Mouse (Mus musculus) spleen, postnatal 4 days (tissue): ENCODE results near the gene Epc2.
A peak's percentile ranks its signal among the peaks of the same experiment; 100 is the strongest.

ENCODE experiments used
- DNase-seq, 2 experiments: peaks; one replicate each; pipeline ENCODE4 v3.0.0; 2022; ENCODE audit warnings: low spot score in 2 of 2

Gene Epc2

DNA sequence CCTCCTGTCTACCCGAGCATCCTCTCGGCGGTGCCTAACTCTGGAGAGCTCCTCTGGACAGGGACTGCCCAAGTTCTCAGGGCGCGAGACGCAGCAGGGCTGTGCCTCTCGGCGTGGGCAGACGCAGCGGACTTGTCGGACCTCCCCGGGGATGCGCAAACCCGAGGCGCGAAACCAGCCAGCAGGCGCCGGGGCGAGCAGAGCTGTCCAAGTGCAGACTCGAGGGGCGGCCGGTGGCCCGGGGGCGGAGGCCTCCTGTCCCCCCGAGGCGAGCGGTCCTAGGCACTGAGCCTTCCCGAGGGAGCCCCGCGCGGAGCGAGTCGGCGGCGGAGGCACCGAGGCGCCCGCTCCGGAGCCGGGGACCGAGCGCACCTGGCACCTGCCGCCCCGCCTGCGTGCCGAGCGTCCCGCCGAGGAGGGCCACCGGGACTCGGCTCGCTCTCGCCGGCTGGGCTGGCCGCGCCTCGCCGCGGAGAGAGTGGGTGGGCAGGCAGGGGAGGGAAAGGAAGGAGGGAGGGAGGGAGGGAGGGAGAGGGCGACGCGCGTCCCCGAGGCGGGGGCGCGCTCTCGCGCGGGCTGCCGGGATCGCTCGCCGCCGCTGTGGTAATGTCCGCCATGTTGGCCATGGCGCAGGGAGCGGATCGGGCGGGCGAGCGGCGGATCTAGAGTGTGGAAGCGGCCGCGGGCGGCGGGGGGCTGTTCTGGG, at the start of gene Epc2:
Gene Epc2, plus strand, starts transcription at position 556 of the 706 bp plus-strand sequence.
- peak; percentile 85 to 93 for DNase-seq

DNA sequence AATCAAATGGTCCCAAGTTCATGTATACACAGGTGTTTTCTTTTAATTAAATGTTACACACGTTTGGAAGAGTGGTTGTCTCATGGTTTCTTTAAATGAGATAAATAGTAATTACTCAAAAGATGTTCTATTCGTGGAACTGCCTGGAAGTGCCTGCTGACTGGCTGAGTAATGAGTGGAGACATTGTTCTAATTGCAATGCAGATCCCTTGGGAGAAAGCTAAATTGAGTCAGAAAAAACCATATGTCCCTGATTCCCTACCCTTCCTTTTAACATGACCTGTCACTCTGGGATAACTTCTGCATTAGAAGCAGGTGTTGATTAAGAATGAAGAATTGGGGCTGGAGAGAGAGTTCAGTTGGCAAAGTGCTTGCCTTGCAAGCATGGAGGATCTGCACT, 45.3 kb upstream of the Epc2 start:
- no peak for DNase-seq

DNA sequence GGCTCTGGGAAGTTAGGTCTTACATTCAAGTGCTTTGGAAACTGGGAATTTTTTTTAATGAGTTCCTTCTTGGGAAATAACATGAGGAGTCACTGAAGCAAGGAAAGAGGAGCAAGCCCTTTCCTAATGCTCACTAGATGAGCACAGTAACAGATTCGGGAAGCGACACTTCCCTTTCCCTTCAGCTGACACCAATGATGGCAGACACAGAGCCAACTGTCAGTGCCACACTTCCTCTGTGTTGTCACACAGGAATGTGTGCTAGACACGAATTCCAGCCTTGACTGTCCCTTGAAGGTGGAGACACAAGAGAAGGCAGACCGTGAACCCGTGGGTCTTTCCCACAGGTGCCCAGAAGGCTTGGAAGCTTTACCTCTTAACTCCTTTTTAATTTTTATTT, 39.6 kb upstream of the Epc2 start:
- DNase-seq, result no peak

DNA sequence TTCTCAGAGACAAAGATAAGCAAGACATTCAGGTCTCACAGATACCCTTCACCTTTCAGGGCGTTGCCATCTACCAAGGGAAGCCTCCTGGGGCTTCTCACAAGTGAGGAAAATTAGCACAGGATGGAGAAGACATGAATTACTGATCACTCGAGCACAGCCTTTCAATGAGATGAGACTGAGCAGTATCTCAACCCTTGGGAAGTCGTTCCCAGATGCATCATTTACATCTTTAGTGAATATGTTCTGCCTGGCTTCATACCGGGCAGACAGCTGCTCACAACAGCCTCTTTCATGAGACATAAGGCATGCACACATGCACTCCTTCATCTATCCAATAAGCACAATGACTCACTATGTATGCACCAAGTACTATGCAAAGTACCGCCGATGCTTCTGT, 38.7 kb upstream of the Epc2 start:
- no peak for DNase-seq

DNA sequence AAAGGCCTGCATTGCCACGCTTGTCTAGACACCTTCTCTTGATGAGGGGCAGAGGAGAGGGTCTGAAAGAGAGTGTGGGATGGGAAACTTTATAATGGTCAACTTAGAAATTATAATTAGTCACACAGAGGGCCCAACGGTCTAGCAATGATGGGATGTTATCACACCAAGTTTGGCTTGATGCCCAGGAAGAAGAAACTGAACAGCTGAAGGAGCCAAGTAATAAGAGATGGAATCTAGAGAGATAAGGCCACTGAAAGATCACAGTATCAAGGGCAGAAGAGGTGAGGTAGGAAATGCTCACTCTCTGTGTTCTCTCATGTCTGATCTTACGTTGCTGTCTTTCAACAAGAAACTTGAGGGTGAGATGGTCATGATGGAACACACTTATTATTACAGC, 35.4 kb upstream of the Epc2 start:
- DNase-seq, result no peak

DNA sequence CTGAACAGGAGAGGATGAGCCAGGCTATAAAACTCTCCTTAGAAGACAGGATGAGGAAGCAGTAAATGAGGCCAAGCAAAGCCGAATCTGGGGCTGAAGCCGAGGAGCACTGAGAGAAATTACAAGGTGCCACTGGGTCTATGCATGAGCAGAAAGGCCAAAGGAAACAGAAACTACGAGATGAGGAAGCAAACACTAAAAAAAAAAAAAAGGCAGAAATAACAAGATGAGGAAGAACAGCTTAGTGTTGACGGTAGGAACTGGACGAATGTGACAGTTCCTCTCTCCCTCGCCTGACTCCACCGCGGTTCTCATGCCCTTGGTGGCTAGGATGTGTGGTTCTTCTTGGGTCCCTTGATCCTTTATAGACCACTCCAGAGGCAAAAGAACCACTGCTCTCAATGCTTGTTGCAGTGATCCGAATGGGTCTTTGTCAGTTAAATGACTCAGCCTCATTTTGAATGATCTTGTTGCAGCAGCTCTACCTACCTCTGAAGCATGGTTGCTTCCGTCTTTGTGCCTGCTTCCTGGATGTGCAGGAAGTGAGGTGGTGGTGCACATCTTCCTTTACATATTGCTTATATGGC, 34.2 kb upstream of the Epc2 start:
- peak; percentile 27 to 63 for DNase-seq

DNA sequence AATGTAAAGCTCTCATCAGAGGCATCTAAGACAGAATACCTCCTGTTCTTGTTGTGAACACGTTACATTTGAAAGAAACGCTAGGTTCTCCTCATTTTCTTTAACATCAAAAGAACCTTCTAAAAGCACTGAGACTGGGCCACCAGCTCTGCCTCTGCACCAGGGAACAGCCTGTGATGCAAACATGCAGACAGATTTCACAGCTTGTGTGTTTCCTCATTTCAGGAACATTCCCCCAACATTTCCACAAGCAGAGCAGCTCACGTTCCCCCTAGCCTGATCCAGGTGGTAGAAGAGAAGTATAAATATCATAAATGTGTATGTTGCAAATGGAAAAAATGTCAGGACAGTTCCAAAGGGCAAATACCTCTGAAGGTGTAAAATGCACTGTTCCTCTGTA, 30.9 kb upstream of the Epc2 start:
- DNase-seq, result no peak

DNA sequence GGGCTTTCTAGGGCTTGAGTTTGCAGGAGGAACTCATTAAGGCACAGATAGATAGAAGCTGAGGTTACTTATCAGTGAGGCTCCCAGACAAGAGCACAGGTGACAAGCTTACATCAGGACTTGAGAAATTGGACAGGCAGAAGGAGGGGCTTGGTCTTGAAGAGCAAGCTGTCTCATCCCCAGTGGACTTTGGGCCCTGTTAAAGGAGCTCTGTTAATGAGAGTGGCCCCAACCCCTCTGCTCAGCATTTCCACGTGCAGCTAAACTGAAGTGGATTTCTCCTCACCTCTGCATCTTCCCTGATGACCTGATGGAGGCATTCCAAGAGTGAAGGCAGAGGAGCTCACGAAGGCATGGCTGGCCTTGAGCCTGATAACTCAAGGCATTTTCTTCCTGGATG, 27.4 kb upstream of the Epc2 start:
- no peak for DNase-seq

DNA sequence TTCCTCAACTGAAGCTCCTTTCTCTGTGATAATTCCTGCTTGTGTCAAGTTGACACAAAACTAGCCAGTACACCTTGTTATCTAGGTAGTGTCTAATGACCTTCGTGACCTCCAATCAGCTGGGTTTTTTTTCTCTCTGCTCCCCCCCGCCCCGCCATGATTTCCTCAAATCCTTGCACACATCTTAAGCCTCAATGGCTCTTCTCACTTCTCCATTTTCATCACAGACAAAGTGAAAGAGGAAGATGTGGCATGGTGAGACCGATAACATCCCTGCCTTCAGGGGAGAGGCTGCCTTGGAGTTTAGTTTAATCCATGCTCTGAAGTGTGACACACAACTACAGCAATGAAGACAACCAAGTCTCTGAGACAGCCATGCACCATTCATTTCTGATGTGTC, 26.5 kb upstream of the Epc2 start:
- peak in 1 of 2 experiments; percentile 17 for DNase-seq

DNA sequence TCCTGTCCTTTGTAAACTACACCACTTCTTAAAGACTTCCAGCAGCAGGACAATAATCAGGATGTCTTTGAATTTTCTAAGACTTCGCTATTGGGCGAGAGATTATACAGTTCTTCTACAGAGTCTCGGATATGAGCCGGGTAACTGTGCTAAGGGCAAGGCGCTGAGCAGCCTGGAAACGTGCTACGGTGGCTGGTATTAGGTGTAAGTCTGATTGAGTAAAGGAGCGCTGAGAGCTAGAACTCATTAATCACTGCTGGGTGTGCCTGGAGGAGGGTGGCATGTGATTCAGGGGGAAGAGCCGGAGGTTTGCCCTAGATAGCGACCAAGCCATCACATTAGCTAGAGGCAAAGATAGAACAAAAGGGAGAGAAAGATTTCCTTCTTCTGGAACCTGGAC, 25.1 kb upstream of the Epc2 start:
- no peak for DNase-seq

DNA sequence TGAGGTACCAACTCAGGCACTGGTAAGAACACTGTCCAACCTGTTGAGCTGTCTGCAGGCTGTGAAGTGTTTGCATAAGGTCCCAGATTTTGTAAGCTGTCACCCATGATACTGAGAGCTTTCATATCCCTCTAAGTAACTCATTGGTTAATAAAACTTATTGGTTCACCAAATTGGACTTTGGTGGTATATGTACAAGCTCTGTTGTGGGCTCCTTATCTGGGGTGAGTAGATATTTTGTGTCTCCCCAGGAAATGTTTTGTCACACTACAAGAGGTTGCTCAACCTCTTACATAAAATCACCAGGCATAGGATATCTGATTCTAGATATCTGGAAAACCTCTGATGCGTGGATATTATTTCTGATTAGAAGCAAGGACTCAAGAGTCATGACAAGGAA, 20.3 kb upstream of the Epc2 start:
- no peak for DNase-seq

DNA sequence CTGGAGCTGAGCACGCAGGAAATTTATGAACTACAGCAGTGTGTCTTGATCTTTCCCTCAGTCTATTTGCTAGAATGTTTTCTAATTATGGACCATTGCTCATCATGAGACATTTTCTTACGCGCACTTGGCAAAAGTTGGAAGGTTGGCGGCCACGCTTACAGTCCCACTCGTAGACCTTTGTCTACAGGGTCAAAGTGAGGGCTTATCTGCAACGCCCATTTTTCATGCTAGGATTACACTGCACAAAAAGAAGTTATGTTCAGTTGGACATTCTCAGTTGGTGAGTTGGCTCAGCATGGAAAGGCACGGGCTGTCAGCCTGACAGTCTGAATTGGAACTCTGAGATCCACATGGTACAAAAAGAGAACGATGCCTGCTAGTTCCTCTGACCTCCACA, 18.1 kb upstream of the Epc2 start:
- DNase-seq, result no peak

DNA sequence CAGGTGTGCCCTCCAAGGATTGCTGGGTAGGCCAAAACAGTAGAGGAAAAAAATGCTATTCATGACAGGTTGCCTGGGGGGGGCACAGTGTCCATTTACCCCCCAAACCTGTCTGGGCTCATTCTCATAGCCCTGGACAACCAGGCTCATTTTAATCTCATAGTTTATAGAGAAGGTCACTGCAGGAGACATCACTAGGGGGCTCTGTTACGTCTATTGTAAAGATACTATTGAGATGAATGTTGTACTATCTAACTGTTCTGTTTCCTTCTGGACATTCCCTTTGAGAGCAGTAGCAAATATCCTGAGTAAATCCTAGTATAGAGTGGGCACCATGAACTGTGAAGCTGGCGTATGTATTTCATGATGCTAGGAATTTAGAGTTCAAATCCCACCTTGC, 5.0 kb upstream of the Epc2 start:
- DNase-seq, result no peak

DNA sequence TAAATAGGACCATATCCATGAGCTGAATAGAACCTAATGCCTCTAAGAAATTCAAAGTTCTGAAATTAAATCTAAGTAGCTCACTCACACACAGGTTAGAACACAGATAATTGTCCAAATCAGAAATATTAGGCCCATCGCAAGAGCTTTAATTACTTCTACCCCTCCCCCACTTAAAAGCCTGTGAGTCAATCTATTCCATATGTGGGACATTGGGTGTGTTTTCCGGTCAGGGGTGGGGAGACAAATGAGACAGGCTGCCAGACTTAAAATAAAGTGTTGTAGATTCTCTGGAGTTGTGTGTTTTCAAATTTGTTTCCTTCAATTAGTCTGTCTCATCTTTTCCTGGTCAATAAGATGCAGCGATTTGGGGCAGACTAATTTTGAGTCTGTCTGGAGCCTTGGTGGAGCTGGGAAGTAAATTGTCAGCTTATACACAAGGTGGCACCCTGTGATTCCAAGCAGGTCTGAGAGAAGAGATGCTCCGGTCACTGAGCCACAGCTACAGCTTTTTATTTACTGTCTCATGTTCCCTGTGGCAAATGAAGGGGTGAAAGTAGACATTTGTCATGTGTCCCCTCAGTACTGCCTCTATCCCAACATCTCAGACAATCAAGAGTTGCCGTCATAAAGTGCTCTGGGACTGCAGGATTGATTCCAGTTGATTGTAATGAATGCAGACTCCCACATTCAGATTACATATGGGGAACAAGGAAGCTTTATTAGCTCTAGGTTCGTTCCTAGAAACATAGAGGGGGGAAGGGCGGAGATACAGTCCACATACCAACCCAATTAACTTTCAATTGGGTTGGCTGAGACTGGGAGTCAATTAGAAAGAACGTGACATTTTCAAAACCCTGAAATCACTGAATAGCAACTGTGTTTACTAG, 3.5 kb upstream of the Epc2 start:
- no peak for DNase-seq

DNA sequence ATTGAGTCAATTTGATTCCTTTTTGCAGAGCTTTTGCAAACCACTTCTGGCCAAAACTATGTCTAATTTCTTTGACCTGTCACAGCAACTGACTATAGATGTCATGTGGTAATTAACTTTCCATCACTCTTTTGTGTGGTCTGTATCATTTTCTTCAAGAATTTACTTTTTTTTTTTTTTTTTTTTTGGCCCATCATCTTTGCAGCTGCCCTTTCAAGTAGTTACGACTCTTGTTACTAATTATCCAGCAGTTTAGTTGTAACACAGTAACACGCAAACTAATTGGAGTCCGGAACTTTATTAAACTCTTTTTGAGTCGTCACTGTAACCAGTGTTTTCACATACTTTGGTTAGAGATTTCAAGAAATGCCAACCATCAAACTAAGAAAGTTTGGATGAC, 819 bp upstream of the Epc2 start:
- DNase-seq, result no peak

DNA sequence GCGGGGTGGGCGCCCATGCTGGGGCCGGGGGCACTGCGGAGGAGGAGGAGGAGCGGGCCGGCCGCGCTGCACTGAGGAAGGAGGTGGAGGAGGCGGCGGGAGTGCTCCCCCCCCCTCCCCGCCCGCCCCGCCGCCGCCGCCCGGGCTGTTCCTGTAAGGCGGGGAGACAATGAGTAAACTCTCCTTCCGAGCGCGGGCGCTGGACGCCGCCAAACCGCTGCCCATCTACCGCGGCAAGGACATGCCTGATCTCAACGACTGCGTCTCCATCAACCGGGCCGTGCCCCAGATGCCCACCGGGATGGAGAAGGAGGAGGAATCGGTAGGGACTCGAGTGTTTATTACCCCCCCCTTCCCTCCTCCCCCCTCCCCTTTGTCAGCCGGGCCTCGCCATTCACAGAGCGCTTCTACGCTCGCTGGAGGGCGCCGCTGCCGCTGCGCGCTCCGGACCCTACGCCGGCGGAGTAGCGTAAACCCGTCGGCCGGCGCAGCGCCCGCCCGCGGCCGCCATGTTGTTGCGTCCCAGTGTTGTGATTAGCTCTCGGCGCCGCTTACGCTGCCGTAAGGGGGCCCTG, 438 bp downstream of the Epc2 start:
- peak; percentile 91 to 95 for DNase-seq

DNA sequence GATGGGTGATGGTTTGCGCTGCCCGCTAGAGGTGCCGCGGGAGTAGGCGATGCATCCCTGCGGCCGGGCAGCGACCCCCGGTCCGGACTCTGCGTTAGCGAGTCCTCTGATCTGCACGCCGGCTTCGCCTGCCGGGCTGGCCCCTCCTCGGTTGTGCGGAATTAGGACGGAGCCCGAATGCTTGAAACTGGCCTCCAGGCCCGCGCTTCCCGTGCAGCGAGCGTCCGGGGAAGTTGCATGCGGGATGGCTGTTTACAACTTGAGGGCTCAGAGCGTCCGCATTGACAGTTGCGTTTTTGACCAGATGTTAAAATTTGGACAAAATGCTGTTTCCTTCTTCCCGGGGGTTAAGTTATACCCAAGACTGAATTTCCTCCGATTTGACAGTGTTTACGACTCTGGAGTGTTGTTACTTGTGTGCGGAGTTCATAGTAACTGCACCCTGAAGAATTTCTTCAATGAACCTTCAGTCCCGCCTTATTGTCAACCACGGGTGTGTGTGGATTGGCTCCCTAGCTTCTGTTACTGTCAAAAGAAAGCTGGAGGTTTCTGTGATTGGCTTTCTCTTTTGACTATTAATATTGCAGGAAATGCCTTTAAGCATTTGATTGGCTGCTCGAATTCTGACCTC, 1.3 kb downstream of the Epc2 start:
- DNase-seq, result peak; percentile 61 to 75

DNA sequence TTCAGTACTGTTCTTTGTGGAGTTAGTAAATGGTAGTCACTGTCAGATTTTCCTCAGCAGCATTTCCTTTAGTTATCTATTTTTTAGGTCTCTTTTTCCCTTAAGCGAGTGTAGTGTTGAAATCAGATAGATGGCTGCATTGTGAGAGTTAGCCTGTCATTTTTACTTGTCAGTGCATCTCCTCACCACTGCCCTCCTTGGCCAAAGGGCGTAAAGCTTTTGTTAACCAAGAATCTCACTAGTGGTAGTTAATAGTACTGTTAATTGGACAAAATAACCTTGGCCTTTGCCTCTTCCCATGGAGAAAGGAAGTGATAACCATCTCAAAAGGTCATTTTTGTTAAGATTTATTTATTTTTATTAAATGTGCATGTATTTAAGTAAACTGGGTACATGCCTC, 6.5 kb downstream of the Epc2 start:
- DNase-seq, result no peak

DNA sequence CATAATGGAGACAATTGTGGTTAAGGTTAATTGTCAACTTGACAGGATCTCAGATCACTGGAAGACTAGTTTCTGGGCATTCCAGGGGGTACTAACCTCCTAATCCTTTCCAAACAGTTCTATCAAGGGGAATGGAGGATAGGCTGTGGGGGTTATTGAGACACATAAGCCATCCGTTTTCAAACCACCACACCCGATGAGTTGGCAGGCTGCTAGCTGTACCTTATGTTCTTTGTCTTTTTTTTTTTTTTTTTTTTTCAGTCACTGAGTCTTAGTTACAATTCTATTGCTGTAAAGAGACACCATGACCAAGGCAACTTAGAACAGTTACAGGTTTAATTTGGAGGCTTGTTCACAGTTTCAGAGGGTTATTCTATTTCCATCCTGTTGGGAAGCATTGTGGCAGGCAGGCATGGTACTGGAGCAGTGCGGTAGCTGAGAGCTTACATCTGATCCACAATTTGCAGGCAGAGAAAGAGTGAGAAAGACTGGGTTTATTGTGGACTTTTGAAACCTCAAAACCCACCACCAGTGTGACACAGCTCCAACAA, 14.5 kb downstream of the Epc2 start:
- no peak for DNase-seq

DNA sequence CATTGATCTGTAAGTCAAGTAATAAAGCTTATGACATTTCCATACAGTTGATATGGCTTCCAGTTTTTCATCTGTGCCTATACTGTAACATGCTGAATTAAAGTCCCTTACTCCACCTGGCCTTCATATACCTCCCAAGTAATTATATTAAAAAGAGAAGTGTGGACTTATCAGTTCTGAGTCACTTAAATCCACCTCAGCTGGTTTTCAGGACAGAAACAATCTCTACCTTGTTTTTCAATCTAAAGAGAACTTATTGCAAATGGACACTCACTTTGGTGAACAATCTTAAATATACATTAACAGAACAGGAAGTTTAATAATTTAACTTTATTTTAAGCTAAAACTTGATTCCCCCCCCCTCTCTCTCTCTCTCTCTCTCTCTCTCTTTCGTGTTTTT, 15.8 kb downstream of the Epc2 start:
- DNase-seq, result no peak

DNA sequence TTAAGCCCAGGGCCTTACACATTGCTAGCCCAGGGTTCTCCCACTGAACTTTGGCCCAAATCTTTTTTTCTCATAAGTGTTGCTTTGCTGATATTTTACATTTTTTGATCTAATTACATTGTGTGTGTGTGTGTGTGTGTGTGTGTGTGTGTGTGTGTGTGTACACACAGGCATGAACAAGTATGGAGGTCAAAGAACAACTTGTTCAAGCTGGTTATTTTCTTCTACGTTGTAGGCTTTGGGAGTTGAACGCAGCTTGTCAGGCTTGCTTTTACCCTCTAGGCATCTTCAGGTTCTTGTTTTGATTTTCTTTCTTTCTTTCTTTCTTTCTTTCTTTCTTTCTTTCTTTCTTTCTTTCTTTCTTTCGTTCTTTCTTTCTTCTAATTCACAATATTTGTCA, 19.9 kb downstream of the Epc2 start:
- no peak for DNase-seq
